Mouse (Mus musculus): ENCODE data around the gene Six2.

DNA sequence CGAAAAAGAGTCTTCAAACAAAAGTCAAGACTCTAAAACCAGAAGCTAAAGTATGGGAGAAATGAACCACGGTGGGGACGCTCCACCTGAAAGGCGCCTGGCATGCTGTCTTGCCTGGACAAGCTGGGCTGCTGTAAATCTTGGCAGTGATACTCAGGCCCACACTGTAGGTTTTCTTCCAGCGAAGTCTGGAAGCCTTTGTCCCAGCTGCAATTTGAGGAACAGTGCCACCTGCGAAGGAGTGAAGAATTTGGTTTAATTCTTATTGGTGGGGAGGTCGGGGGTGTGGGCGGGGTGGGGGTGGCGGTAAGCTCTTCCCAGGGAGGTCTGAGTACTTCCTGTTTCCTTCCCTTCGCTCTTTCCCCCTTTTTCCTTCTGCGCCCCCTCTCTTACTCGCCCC, 42.8 kb downstream of the Six2 start:
- TF ChIP-seq FLI1 (IDR thresholded peaks at IDR 0.05; ENCODE audit: low read length) (no peak), GATA1 (IDR thresholded peaks at IDR 0.05; ENCODE audit: borderline replicate concordance, low read length) (no peak)

Data from megakaryocyte, embryonic 14.5 days (primary cell).